Mouse (Mus musculus) spleen, postnatal 10 days (tissue): ENCODE data around the gene V1rd19.
"Not testable (repeated sequence)": the region's sequence is repeated elsewhere in the genome, so short reads cannot be mapped to it uniquely, and the experiment has no call there.

Source experiments
- DNase-seq, 2 experiments: peaks; one replicate each; pipeline ENCODE4 v3.0.0; 2021 to 2022; ENCODE audit warnings: low spot score in 2 of 2

The V1rd19 gene

GRCm38 (mm10) chr7:24001391-24001790 lies at the start of gene V1rd19:
Gene V1rd19, plus strand, starts transcription at chr7:24001691.
- no peak for DNase-seq

- DNase-seq = peak in 1 of 2 experiments; percentile 13
Measured at GRCm38 (mm10) chr7:23968044-23968443, 33.4 kb upstream of the V1rd19 start.

GRCm38 (mm10) chr7:23974315-23974714 lies 27.2 kb upstream of the V1rd19 start, which contains the start of gene Vmn1r181:
Gene Vmn1r181, plus strand, starts transcription at chr7:23974615.
- DNase-seq = not testable (repeated sequence)

GRCm38 (mm10) chr7:24052660-24053304 lies 51.3 kb downstream of the V1rd19 start, which contains the start of gene Vmn1r183:
Gene Vmn1r183, plus strand, starts transcription at chr7:24053254.
- DNase-seq = no peak
